Mouse (Mus musculus) kidney, adult 2 months (tissue): ENCODE measurements around the gene AA986860.

Source experiments
- CTCF ChIP-seq: fragments of 200-500 bp; conservative IDR thresholded peaks from 2 replicates; pipeline ENCODE4 v1.5.1; 2011; ENCODE audit warnings: low read depth, mild to moderate bottlenecking, control low read depth, low read length, moderate library complexity, mixed read lengths; ENCODE audit not compliant: insufficient read depth, insufficient read length
- POLR2A ChIP-seq: fragments of 200-500 bp; IDR thresholded peaks from one replicate; pipeline ENCODE4 v1.6.1; 2011; ENCODE audit warnings: low read depth, low read length, control low read depth

DNA sequence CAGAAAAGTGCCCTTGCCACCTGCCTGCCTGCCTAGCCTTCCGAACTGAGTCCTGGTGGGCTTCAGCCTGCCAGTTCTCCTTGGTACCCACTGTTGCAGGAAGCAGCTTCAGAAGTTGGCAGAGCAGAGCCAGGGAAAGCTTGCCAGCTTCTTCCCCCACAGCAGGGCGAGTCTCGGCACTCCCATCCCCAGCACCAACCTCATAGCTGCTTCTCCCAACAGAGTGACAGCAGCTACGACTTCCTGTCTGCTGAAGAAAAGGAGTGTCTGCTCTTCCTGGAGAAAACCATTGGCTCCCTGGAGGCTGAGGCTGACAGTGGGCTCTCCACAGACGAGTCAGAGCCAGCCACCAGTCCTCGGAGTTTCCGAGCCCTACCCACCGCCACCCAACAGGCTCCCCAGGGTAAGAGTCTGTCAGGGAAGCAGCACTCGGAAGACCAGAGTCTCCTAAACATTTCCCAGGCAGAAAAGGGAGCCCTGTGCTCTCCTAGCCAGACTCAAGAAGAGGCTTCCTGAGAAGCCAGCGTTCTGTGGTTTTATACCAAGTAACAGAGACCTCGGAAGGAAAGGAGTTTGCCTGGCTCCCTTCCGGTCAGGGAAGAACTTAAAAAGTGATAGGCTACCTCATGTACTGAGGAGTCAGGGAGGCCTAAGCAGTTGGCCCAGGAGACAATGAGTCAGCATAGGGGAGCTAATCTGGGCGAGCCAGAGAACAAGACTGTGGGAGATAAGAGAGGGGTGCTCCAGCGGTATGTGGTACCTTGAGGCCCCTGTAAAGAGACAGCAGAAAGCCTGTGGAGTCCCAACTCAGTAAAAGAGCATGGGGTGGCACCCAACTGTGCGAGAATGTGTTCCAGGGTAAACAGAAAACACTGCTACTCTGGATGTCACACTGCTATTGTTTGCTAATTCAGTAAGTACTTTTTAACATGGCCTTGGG is 9.3 kb downstream of the AA986860 start:
- TF ChIP-seq CTCF: no peak
- TF ChIP-seq POLR2A: no peak
